Mouse (Mus musculus) limb, embryonic 14.5 days (tissue): ENCODE data around the gene Qser1. TPM values are rescaled to one million over a fixed set of nuclear protein-coding genes. Genes with fewer than 3 reads are reported as not detected.

Experiments
- ATAC-seq: fragments of 200-750 bp; cut with Nextera tagmentation; 2 replicates; pipeline ENCODE4 v1.8.0; 2017; ENCODE audit warnings: low read depth, moderate number of reproducible peaks, moderate TSS enrichment; ENCODE audit not compliant: low FRiP score
- DNase-seq: peaks from one replicate; pipeline ENCODE4 v3.0.0-alpha.2; 2015; ENCODE audit warnings: low spot score
- H3K27ac ChIP-seq: fragments of 300-500 bp; sonication (generic); replicated peaks from 2 replicates; pipeline ENCODE4 v1.5.1; 2014; ENCODE audit warnings: low read depth, mild to moderate bottlenecking, low read length, moderate library complexity, mixed read lengths
- H3K27me3 ChIP-seq: fragments of 300-500 bp; sonication (generic); 2 replicates; pipeline ENCODE4 v1.6.1; 2014; ENCODE audit warnings: low read length, mixed read lengths; ENCODE audit not compliant: control insufficient read depth, insufficient read depth
- H3K36me3 ChIP-seq: fragments of 300-500 bp; sonication (generic); 2 replicates; pipeline ENCODE4 v1.6.1; 2014; ENCODE audit warnings: mild to moderate bottlenecking, low read length, moderate library complexity, mixed read lengths; ENCODE audit not compliant: control insufficient read depth, insufficient read depth
- H3K4me1 ChIP-seq: fragments of 300-500 bp; sonication (generic); 2 replicates; pipeline ENCODE4 v1.6.1; 2014; ENCODE audit warnings: antibody characterized with exemption, low read length, mixed read lengths; ENCODE audit not compliant: control insufficient read depth, insufficient read depth
- H3K4me2 ChIP-seq: fragments of 300-500 bp; sonication (generic); replicated peaks from 2 replicates; pipeline ENCODE4 v1.6.1; 2014; ENCODE audit warnings: low read depth, mild to moderate bottlenecking, low read length, moderate library complexity; ENCODE audit not compliant: severe bottlenecking
- H3K4me3 ChIP-seq: fragments of 300-500 bp; sonication (generic); replicated peaks from 2 replicates; pipeline ENCODE4 v1.5.1; 2014; ENCODE audit warnings: low read length
- H3K9ac ChIP-seq: fragments of 300-500 bp; sonication (generic); 2 replicates; pipeline ENCODE4 v1.6.1; 2014; ENCODE audit warnings: mild to moderate bottlenecking, low read depth, low read length, moderate library complexity; ENCODE audit not compliant: severe bottlenecking
- H3K9me3 ChIP-seq: fragments of 300-500 bp; sonication (generic); 2 replicates; pipeline ENCODE4 v1.6.1; 2016; ENCODE audit warnings: low read length; ENCODE audit not compliant: control insufficient read depth
- POLR2A ChIP-seq: fragments of 200-500 bp; IDR thresholded peaks from 2 replicates; pipeline ENCODE4 v1.8.0; 2012; ENCODE audit warnings: inconsistent platforms, mild to moderate bottlenecking, moderate library complexity, borderline replicate concordance; ENCODE audit not compliant: insufficient read depth, insufficient read length; ENCODE audit errors: extremely low read depth
- WGBS: fragments of 180-500 bp; shearing (Covaris S2); extraction: QIAGEN DNeasy Blood & Tissue Kit; methylation state at CpG from one replicate; pipeline ENCODE4 v1.1.7; 2014; 5-methylcytosine and 5-hydroxymethylcytosine counted together
- polyA plus RNA-seq, 2 experiments: library from polyadenylated mRNA; depleted of rRNA in 1 of 2; stranded (reverse) in 1 of 2; unstranded in 1 of 2; fragments of >200 nt; fragmentation: Nextera tagmentation in 1 of 2; extraction: Ambion mirVana in 1 of 2; gene quantifications; 2 replicates each; pipeline versions ENCODE4 v1.2.1 to v1.2.3; 2012 to 2014

The Qser1 gene
- polyA plus RNA-seq, 2 experiments, result 16.8 to 19.1 TPM

GRCm38 (mm10) chr2:104856218-104856617 lies 39.7 kb upstream of the Qser1 start:
- Histone ChIP-seq H3K27ac (no peak overlapping the region), H3K4me3 (no peak overlapping the region), H3K9ac (no peak overlapping the region), H3K9me3 (no peaks in the 10 kb centered on the region), H3K4me1 (no peaks in the 10 kb centered on the region), H3K27me3 (0 out of 2 replicates have a peak, but pooled peaks cover 3% of the 10 kb centered on the region), H3K4me2 (no peak overlapping the region), H3K36me3 (no peaks in the 10 kb centered on the region)
- DNase-seq, result no peak
- ATAC-seq, result no peak
- TF ChIP-seq POLR2A, result no peak
- WGBS, result 50% methylated on average over 1 of the region's 1 CpGs

GRCm38 (mm10) chr2:104855732-104856131 lies 39.2 kb upstream of the Qser1 start:
- ATAC-seq (no peak), DNase-seq (no peak)
- Histone ChIP-seq H3K9ac (no peak overlapping the region), H3K9me3 (no peaks in the 10 kb centered on the region), H3K36me3 (no peaks in the 10 kb centered on the region), H3K27me3 (0 out of 2 replicates have a peak, but pooled peaks cover 3% of the 10 kb centered on the region), H3K4me2 (no peak overlapping the region), H3K4me3 (no peak overlapping the region), H3K4me1 (no peaks in the 10 kb centered on the region), H3K27ac (no peak overlapping the region)
- TF ChIP-seq POLR2A, result no peak
- WGBS, result 24% methylated on average over 3 of the region's 3 CpGs

GRCm38 (mm10) chr2:104854836-104855235 lies 38.3 kb upstream of the Qser1 start:
- no peak for TF ChIP-seq POLR2A
- 0 out of 2 replicates have a peak, but pooled peaks cover 7% of the 10 kb centered on the region for H3K27me3 ChIP-seq
- no peaks in the 10 kb centered on the region for H3K9me3 ChIP-seq
- H3K9ac ChIP-seq, result no peak overlapping the region
- no peak overlapping the region for H3K4me2 ChIP-seq
- 75% methylated on average over 1 of the region's 1 CpGs for WGBS
- H3K27ac ChIP-seq, result no peak overlapping the region
- H3K4me3 ChIP-seq, result no peak overlapping the region
- H3K4me1 ChIP-seq, result no peaks in the 10 kb centered on the region
- ATAC-seq (no peak), DNase-seq (no peak)
- no peaks in the 10 kb centered on the region for H3K36me3 ChIP-seq

- no peaks in the 10 kb centered on the region for H3K4me1 ChIP-seq
- DNase-seq (no peak), ATAC-seq (no peak)
- H3K9me3 ChIP-seq, result no peaks in the 10 kb centered on the region
- no peak overlapping the region for H3K4me2 ChIP-seq
- 81% methylated on average over 7 of the region's 7 CpGs for WGBS
- no peaks in the 10 kb centered on the region for H3K36me3 ChIP-seq
- no peak overlapping the region for H3K9ac ChIP-seq
- no peak overlapping the region for H3K4me3 ChIP-seq
- TF ChIP-seq POLR2A, result no peak
- H3K27ac ChIP-seq, result no peak overlapping the region
- H3K27me3 ChIP-seq, result peaks cover 14% of the 10 kb centered on the region; the same call in 1 of the 2 replicates
These were observed 36.0 kb upstream of the Qser1 start for GRCm38 (mm10) chr2:104852546-104852945.

- no peak for DNase-seq
- Histone ChIP-seq H3K27ac (no peak overlapping the region), H3K9me3 (no peaks in the 10 kb centered on the region), H3K4me1 (peaks cover 4% of the 10 kb centered on the region; the same call in 1 of the 2 replicates), H3K27me3 (peaks cover 14% of the 10 kb centered on the region; the same call in 1 of the 2 replicates), H3K4me3 (no peak overlapping the region), H3K9ac (no peak overlapping the region), H3K36me3 (no peaks in the 10 kb centered on the region), H3K4me2 (no peak overlapping the region)
- no peak for ATAC-seq
- TF ChIP-seq POLR2A, result no peak
- WGBS, result 41% methylated on average over 5 of the region's 5 CpGs
These were observed 35.1 kb upstream of the Qser1 start for GRCm38 (mm10) chr2:104851686-104852085.

- WGBS, result 62% methylated on average over 3 of the region's 3 CpGs
- Histone ChIP-seq H3K4me1 (peaks cover 4% of the 10 kb centered on the region; the same call in 1 of the 2 replicates), H3K4me2 (peak overlapping the region; percentile 100), H3K9me3 (no peaks in the 10 kb centered on the region), H3K27ac (no peak overlapping the region), H3K36me3 (no peaks in the 10 kb centered on the region), H3K4me3 (peak overlapping the region; percentile 48), H3K9ac (peak overlapping the region; percentile 57; the same call in 1 of the 2 replicates), H3K27me3 (peaks cover 14% of the 10 kb centered on the region; the same call in 1 of the 2 replicates)
- DNase-seq (no peak), ATAC-seq (no peak)
- no peak for TF ChIP-seq POLR2A
These were observed 33.4 kb upstream of the Qser1 start for GRCm38 (mm10) chr2:104849991-104850359.
